Mouse (Mus musculus): ENCODE data around the gene Klhl35.

The Klhl35 gene

DNA sequence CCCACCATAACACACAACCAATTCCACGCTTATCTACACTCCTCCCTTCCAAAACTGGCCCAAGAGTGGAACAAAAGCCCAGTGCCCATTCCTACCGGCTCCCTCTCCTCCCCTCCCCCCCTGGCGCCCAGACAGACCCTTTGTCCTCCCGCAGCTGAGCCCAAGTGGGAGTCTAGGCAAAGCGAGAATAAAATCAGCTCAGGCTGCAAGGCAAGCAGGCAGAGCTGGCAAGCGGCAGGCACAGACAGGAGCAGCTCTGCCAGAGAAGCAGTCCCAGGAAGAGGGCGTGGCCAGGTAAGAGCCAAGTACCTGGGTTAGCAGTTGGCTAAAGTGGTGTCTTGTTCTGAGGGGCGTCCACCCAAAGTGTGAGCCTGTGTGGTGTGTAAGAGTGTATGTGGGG is at the start of gene Klhl35:
Gene Klhl35, plus strand, starts transcription at position 194 of the 400 bp plus-strand sequence.
- DNase-seq (ENCODE audit: extremely low spot score, low read depth, low spot score): no peak

DNA sequence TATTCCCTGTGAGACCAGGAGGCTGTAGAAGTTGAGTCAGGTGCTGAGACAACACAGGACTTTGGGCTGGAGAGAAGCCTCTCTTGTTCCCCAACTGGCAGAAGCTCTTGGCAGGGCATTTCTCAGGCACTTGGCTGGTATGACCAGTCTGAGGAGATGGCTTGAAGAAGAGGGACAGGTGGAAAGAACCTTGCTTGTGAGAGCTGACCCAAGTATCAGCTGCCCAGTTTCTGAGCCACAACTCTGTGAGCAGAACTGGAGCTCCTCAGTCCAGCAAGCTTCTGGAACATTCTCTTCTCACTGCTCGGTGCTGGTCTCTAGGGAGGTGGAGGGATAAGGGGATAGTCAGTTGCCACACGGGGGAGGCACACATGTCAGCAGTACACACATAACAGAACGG is 46.5 kb upstream of the Klhl35 start:
- no peak for DNase-seq (ENCODE audit: extremely low spot score, low read depth, low spot score)

- no peak for DNase-seq (ENCODE audit: extremely low spot score, low read depth, low spot score)
Observed at GRCm38 (mm10) chr7:99421006-99421405, 44.8 kb upstream of the Klhl35 start.

DNA sequence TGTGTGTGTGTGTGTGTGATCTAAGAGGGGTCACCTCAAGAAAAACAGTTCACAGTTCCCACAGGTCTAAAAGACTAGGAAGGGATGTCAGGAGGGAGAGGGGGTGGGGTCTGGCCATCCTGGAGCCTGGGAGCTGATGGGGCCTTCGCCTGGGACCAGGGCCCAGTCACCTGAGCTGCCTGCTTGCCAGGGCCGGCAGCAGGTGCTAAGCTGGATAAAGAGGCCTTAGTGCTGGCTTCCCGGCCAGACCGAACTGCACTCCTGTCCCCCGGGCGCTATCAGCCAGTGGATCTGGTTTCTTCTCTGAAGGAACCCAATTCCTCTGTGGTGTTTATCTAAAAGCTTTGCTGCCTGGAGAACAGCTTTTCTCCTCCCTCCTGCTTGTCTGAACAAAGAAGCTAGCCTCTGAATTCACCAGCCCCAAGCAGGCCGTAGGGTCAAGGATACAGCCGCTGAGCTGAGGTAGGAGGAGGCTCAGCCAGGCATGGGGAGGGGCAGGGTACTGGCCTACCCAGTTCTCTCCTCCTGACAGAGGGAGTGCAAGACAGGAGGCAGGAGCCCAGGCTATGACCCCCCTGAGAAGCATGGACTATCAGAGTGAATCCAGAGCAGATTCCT is 41.2 kb upstream of the Klhl35 start:
- DNase-seq (ENCODE audit: extremely low spot score, low read depth, low spot score): no peak

DNA sequence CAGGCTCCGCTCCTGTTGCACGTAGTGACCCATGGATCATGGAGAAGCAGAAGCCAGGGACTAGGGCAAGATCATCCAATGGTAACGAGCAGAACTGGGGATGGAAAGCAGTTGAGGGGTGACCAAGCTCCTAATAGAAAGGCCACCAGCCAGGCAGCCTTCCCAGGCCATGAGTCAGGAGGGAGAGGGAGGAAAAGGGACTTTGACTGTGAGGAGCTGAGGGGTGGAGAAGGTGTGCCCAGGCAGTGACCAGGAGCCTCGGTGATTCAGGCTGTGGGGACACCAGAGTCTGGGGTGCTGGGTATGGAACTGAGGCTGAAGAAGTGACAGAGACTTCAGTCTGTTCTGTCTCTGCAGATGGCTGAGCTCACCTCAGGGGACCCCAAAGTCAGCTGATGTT is 40.1 kb upstream of the Klhl35 start:
- no peak for DNase-seq (ENCODE audit: extremely low spot score, low read depth, low spot score)

DNA sequence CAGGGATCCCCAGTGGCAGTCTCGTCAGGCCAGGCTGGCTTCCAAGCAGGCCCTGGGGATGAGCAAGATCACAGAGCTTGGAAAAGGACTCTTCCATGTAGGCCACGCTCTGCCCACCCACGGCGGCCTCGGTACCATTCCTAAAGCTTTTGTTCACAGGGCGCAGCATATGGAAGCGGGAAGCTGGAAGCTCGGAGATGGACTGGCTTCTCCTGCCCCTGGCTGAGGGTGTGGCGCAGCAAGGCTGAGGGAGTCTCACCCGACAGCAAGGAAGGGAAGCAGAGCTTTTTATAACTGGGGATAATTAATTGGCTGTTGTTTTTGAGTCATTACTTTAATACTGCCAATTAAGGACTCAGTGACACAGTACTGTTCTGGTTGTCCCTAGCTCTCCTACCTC is 38.8 kb upstream of the Klhl35 start:
- DNase-seq (ENCODE audit: extremely low spot score, low read depth, low spot score): no peak

DNA sequence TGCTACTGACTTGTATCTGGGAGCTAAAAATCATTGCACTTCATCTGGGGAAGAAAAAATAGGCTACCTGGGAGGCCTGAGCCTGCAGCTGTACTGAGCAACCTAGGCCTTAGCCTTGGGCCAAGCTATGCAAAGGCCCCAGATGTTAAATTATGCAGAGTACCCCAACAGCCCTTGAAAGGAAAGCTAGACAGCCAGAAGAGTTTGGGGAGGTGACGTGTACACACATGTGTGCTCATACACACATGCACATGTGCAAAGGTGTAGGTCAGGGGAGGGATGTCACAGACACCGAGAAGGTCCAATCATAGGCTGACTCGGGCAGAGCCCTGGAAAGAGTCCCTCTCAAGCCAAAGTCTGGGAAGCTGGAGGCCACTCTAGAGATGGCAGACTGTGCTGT is 37.8 kb upstream of the Klhl35 start:
- DNase-seq (ENCODE audit: extremely low spot score, low read depth, low spot score): no peak

DNA sequence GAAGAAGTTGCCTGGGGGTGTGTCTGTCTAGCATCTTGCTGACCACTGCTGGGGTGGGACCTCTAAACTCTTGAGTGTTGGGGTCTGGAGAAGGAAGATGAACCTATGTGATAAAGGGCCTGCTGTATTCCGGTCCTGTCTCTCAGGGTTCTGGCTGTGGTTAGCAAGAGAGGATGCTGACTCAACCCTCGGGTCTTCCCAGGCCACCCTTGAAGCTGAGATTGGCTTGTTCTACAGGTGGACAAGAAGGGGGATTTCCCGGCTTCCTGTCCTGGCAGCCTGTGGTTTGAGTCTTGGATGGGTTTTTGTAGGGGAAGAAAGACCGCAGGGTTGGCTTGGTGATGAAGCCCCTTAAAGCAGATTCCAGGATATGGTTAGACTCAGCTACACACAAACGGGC is 37.0 kb upstream of the Klhl35 start:
- no peak for DNase-seq (ENCODE audit: extremely low spot score, low read depth, low spot score)

GRCm38 (mm10) chr7:99429786-99430185 is 36.0 kb upstream of the Klhl35 start:
- DNase-seq (ENCODE audit: extremely low spot score, low read depth, low spot score): no peak

DNA sequence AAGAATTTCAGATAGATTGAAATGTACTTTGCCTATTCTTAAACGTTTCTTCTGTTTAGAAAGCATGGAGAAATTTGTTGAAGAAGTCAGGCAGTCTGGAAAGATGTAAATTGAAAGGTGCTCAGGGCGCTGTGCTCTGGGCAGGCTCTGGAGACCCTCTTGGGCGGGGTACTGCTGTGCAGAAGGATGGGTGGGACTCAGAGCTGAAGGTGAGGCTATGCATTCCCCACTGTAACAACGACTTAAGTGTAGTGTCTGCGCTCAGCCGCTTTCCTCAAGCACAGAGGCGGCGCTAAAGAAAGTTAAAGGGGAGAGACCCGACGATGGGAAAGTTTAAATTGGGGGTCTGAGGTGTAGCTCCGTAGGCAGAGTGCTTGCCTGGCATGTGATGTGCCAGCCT is 35.6 kb upstream of the Klhl35 start:
- no peak for DNase-seq (ENCODE audit: extremely low spot score, low read depth, low spot score)

GRCm38 (mm10) chr7:99432248-99432647 is 33.6 kb upstream of the Klhl35 start:
- DNase-seq (ENCODE audit: extremely low spot score, low read depth, low spot score): no peak

DNA sequence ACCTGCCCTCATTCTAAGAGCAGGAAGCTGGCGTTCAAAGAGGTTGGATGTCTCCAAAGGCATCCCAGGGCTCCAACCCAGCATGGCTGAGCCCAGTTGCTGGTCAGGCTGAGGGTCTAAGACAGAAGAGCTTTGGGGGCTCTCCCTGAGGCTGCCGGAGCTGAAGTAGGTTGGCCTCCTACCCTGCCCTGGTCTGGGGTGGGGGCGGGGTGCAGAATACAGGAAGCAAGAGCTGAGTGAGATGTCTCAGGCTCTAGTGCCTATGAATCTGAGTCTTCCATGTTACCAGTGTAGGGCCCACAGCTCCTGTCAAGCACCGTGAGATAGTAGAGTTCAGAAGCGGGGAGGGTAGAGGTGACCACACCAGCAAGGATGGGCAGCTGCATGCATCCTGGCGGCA is 32.9 kb upstream of the Klhl35 start:
- no peak for DNase-seq (ENCODE audit: extremely low spot score, low read depth, low spot score)

DNA sequence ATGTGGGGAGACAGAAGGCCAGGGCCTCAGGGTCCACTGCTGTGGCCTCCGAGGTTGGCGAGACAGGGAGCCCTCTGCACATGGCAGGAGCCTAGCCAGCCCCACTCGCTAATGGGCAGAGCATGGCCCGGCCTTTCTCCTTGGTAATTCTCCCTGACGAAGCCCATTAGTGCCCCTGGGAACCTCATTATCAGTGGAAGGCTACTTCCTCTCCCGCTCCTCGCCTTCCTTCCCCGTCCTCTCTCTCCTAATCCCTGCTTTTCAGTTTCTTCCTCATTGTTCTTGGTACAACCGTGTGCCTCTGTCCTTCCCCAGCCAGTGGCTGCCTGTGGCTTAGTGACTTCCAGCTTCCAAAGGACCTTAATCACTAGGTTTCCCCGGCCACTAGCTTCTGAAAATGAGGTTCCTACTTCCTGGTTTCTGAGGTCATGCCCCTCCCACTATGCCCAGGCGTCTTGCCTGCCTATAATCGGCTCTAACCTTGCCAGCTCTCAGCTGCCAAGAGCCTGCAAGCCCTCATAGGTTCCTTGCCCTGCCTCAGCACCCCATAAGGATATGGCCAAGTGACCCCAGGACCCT is 31.0 kb upstream of the Klhl35 start:
- no peak for DNase-seq (ENCODE audit: extremely low spot score, low read depth, low spot score)

DNA sequence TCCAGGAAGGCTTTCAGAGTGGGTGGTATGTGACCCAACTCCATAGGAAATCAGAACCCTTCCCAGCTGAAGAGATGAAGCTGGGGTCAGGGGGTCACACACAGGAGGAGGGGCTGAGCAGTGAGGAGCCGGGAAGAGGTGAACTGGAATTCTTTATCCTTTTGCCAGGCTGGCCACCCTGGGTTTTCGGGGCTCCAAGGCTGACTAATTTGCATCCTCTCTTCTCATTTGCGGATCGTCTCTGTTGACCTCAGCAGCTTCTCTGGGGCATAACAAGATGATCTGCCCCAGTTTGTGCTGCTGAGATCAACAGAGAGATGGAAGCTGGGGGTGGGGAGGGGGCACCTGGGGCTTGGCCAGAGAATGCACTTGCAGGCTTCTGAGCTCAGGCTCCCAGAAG is 29.3 kb upstream of the Klhl35 start:
- no peak for DNase-seq (ENCODE audit: extremely low spot score, low read depth, low spot score)

GRCm38 (mm10) chr7:99438881-99439280 is 26.9 kb upstream of the Klhl35 start:
- no peak for DNase-seq (ENCODE audit: extremely low spot score, low read depth, low spot score)

DNA sequence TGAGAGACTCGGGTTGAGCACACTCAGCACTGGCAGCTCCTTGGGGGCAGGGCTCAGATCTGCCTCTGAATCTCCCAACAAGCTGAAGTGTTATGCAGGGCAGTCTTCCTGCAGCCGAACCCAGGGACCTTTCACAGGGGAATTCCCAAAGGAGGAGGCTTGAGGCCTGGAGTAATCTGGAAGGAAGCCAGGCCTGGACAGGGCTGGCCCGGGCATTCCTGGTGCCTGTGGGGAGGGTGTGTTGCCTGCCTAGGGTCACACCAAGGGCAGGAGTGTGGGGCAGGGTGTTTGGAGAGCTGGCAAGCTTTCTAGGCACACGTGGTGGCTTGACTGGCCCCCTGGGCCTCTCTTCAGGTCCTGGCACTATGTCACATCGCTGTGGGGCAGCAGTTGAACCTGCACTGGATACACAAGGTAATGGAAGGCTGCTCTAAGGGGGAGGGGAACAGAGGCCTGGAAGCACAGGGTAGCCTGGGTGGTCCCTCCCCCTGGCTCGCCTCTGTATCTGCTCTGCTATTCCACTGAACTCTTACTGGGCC is 24.2 kb upstream of the Klhl35 start:
- no peak for DNase-seq (ENCODE audit: extremely low spot score, low read depth, low spot score)

GRCm38 (mm10) chr7:99443164-99443563 is 22.6 kb upstream of the Klhl35 start:
- no peak for DNase-seq (ENCODE audit: extremely low spot score, low read depth, low spot score)

- no peak for DNase-seq (ENCODE audit: extremely low spot score, low read depth, low spot score)
Observed at GRCm38 (mm10) chr7:99444012-99444411, 21.8 kb upstream of the Klhl35 start.

DNA sequence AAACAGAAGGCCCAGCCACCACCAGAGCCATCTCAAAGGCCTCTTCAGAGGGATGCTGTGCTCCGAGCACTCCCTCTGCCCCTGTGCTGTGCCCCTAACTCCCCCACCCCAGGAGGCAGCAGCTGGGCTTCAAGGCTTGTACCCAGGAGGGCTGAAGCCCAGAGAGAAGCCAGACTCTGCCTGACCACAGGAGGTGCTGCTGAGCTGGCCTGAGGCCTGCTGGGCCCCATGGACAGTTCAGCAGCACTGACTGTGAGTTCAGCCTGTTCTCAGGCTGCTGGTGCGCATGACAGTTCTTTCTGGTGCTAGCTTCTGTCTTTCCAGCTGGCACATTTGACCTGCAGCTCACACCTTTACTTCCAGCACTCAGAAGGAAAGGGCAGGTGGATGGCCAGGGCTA is 20.0 kb upstream of the Klhl35 start:
- DNase-seq (ENCODE audit: extremely low spot score, low read depth, low spot score): no peak

DNA sequence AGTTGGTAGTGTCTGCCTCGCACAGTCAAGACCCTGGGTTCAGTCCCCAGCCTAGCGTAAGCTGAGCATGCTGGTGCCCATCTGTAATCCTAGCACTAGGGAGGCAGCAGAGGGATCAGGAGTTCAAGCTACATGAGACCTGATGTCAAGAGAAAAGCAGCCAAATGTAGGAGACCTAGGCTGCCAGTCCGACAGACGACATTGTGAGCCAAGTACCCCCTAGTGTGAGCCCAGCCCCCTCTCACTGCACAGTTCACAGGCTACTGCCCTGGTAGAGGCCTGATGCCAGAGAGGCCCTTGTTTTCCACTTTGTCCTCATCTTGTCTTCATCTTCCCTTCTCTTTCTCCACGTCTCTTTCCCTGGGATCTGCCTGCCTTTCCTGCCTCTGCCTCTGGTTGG is 18.5 kb upstream of the Klhl35 start:
- no peak for DNase-seq (ENCODE audit: extremely low spot score, low read depth, low spot score)

DNA sequence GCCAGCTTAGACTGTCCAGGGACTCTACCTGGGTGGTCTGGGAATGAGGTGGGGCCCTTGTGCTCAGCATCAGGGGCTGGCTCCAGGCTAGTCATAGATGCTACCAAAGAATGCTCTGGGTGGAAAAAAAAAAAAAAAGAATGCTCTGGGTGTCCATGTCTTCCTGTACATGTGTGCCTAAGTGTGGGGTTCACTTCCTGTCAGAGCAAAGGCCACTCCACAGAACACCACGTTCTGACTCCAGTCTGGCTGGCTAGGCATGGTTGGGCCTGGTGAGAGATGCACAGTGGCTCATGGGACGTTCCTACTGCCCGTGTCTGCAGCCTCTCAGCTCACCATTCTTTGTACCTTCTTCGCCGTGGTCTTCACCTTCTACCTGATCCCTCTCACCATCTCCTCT is 17.2 kb upstream of the Klhl35 start:
- no peak for DNase-seq (ENCODE audit: extremely low spot score, low read depth, low spot score)

DNA sequence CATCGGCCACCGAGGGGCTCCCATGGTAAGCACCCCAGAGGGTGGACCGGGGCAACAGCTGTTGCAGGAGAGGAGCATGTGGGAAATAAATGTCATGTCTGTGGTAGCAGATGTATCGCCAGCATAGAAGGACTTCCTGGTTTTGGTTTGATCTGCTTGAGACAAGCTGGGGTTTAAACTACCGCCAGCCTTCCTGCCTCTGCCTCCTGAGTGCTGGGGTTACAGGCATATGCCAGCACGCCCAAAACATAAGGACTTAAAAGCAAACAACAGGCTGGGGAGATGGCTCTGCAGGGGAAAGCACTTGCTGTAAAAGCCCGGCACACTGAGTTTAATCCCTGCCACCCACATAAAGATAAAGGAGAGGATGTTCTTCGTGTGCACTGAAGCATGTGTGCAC is 16.7 kb upstream of the Klhl35 start:
- no peak for DNase-seq (ENCODE audit: extremely low spot score, low read depth, low spot score)

DNA sequence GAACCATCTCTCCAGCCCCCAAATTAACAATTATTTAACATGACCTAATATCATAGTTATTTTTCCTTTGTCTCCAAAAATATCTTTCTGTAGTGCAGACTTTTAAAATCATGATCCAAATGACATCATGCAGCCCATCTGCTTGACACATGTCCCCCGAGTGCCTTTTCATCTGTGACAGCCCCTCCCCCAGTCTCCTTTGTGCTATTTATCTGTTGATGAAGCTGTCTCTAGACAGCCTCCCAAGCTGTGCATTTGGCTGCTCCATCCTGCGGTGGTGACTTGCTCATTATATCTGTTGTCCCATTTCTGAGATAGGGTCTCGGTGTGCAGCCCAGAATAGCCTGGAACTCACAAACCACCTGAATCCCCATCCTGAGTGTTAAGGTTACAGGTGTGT is 16.1 kb upstream of the Klhl35 start:
- DNase-seq (ENCODE audit: extremely low spot score, low read depth, low spot score): no peak

Data from hindlimb bud, embryonic 11.5 days (tissue).